Mouse (Mus musculus): ENCODE measurements at regions not wholly inside any gene's neighbourhood (a gene's known extent, or its start where the extent isn't known, plus 50 kb on each side); places are given as distances from the start of the nearest gene placed in this dataset.

GRCm38 (mm10) chr13:3752334-3752733 lies 51.8 kb downstream of the Calml3 start:
- DNase-seq (ENCODE audit: low spot score in 2 of 2) = no peak

GRCm38 (mm10) chr13:3751222-3751621 lies 52.9 kb downstream of the Calml3 start:
- DNase-seq (ENCODE audit: low spot score in 2 of 2) = no peak

- no peak for DNase-seq (ENCODE audit: low spot score in 2 of 2)
These were observed 53.4 kb downstream of the Calml3 start for GRCm38 (mm10) chr13:3750756-3751155.

- no peak for DNase-seq (ENCODE audit: low spot score in 2 of 2)
These were observed 54.5 kb downstream of the Calml3 start for GRCm38 (mm10) chr13:3749646-3750045.

GRCm38 (mm10) chr13:3748859-3749258 lies 55.3 kb downstream of the Calml3 start:
- no peak for DNase-seq (ENCODE audit: low spot score in 2 of 2)

DNA sequence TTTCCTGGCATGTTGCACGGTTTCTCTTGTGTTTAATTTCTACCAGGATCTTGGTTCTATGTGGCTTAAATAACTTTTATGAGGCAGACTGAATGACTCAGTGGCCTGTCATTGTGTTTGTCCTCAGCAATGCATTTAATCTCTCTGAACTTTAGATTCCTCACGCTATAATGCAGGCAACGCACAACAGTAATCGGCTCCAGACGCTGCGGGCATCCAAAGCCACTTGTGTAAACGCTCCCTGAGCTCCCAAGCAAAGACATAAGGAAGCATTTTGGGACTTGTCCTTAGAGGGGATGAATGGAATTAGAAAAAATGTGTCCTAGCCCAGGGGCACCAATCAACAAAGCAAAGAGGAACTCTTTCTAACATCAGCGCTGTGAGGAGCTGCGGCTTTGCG lies 57.6 kb downstream of the Calml3 start:
- DNase-seq (ENCODE audit: low spot score in 2 of 2) = no peak

DNA sequence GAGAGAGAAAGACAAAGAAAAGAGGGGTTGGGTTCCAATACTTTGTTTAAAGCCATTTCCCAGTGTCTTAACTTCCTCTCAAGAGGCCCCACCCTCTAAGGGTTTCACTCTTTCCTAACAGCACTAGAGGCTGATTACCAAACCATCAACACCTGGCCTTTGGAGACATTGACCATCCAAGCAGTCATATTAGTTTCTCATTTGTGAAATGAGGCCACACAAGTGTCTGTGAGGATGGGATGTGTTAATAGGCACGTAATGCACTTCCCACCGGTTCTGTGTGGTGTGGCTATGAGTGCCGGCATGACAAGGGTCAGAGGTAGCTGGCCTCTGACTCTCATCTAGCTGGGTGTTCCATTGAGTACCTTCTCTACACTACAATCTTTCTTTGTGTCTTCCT lies 59.2 kb downstream of the Calml3 start:
- no peak for DNase-seq (ENCODE audit: low spot score in 2 of 2)

DNA sequence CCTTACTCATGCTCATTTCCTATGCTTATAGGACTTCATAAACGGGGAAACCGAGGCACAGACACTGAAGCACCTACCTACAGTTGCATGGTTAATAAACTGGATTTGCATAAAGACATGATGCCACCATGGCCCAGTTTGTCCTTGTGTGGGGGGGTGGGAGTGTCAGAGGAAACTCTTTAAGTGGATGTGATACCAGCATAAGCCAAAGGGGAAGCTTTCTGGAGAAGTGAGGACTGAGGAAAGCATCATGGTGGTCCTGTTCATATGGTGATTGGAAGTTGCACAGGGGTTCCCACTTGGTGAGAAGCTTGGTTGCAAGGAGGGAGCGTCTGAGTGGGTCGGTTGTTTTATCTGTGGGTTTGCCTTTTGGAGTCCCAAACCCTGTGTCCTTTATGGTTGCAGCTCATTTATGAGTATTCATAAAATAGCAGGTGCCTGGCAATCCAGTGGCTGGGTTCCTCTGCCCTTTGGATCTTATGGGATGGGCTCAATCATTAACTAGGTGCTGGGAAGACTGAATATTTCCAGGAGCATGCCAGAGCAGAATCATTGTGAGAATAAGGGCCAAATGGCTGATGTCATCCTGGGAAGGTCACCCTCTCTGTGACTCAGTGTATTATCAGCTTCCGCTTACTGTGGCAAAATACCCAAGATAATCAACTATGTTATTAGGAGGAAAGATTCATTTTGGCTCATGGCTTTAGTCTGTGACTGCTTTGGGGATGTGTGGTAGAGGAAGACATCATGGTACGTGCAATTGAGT lies 60.2 kb downstream of the Calml3 start:
- DNase-seq (ENCODE audit: low spot score in 2 of 2) = no peak

GRCm38 (mm10) chr13:3742763-3743401 lies 61.2 kb downstream of the Calml3 start:
- no peak for DNase-seq (ENCODE audit: low spot score in 2 of 2)

DNA sequence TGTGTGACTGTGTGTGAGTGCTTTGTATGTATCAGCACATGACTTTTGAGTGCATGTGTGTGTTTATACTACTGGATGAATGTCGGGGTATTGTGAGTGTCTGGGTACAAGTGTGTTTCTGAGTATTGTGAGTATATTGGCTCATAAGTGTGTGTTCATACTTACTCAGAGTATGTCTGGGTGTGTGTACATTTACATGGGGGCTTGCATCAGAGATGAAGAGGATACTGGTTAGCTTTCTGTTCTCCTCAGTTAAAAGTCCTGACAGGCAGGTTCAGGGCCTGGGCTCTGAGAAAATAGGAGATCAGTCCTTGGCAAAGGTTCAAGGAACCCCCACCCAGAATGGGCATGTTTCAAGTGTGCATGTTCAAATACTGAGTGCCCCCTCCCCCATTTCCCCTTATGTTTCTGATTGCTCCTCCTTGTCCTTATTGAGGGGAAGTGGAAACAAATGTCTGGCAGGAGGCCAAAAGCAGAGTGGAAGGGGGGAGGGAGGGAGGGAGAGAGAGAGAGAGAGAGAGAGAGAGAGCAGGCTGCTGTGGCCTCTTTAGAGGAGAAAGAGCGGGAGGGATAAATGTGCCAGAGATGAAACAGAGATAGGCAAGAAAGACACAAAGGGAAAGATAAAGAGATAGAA lies 61.9 kb downstream of the Calml3 start:
- peak in 1 of 2 experiments; percentile 32 for DNase-seq (ENCODE audit: low spot score in 2 of 2)

- peak in 1 of 2 experiments; percentile 9 for DNase-seq (ENCODE audit: low spot score in 2 of 2)
These were observed 73.5 kb downstream of the Calml3 start for GRCm38 (mm10) chr13:3730699-3731021.

- DNase-seq (ENCODE audit: low spot score in 2 of 2) = peak in 1 of 2 experiments; percentile 19
These were observed 74.0 kb downstream of the Calml3 start for GRCm38 (mm10) chr13:3729926-3730698.

DNA sequence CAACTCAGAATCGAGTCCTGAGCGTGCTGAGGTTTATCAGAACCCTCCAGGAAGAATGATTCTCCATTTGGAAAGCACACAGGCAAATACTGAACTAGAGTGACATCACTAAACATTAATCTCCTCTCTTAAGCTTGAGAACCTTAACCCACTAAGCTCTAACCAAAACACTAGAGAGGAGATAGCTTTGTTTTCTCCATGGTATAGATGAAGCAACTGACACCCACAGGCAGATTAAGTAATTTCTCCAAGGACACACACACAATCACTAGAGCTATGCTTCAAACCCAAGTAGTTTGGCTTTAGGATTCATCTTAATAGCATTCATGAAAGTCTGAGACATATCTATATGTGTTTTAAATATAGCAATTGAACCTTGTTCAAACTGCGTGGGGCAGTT lies 75.2 kb downstream of the Calml3 start:
- DNase-seq (ENCODE audit: low spot score in 2 of 2) = no peak

- DNase-seq (ENCODE audit: low spot score in 2 of 2) = no peak
These were observed 77.8 kb downstream of the Calml3 start for GRCm38 (mm10) chr13:3726331-3726781.

- DNase-seq (ENCODE audit: low spot score in 2 of 2) = no peak
These were observed 78.3 kb downstream of the Calml3 start for GRCm38 (mm10) chr13:3725803-3726202.

- DNase-seq (ENCODE audit: low spot score in 2 of 2) = no peak
These were observed 79.8 kb downstream of the Calml3 start for GRCm38 (mm10) chr13:3724313-3724712.

GRCm38 (mm10) chr13:3723458-3724143 lies 80.5 kb downstream of the Calml3 start:
- no peak for DNase-seq (ENCODE audit: low spot score in 2 of 2)

GRCm38 (mm10) chr13:3715019-3715418 lies 81.2 kb downstream of the Asb13 start:
- no peak for DNase-seq (ENCODE audit: low spot score in 2 of 2)

- no peak for DNase-seq (ENCODE audit: low spot score in 2 of 2)
These were observed 78.8 kb downstream of the Asb13 start for GRCm38 (mm10) chr13:3712497-3713160.

GRCm38 (mm10) chr13:3712088-3712487 lies 78.3 kb downstream of the Asb13 start:
- no peak for DNase-seq (ENCODE audit: low spot score in 2 of 2)
